Mouse (Mus musculus) right cerebral cortex, adult 2 months (tissue): ENCODE data around the gene Tmem145.

Experiments used
- DNase-seq, 2 experiments: peaks; one replicate each; pipeline ENCODE4 v3.0.0; 2021 to 2022; ENCODE audit warnings: low spot score in 2 of 2

The Tmem145 gene

DNA sequence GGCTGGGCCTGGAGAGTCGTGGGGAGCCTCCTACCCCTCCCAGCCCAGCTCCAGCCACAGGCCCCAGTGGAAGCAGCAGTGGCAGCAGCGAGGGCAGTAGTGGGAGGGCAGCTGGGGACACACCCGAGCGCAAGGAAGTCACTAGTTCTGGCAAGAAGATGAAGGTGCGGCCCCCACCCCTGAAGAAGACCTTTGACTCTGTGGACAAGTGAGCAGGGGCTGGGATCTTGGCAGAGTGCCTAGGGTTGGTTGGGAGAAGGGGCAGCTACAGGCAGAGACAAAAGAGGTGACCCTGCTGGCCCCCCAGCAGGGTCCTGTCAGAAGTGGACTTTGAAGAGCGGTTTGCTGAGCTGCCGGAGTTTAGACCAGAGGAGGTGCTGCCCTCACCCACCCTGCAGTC is 13.8 kb upstream of the Tmem145 start:
- DNase-seq, result no peak

DNA sequence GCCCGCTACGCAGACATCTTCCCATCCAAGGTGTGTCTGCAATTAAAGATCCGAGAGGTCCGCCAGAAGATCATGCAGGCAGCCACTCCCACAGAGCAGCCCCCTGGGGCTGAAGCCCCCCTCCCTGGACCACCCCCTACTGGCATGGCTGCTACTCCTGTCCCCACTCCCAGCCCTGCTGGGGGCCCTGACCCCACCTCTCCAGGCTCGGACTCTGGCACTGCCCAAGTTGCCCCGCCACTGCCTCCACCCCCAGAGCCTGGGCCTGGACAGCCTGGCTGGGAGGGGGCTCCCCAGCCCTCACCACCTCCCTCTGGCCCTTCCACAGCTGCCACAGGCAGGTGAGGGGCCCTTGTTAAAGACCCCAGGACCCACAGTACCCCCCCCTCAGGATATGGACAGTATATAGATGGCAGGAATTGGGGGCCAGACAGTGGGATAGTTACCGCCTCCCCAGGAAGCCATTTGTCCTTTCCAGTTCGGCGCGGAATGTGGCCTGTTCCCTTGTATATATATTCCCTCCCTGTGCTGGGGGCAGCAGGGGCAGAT is 12.6 kb upstream of the Tmem145 start:
- DNase-seq, result no peak

GRCm38 (mm10) chr7:25294495-25294894 is 11.4 kb upstream of the Tmem145 start:
- no peak for DNase-seq

- DNase-seq, result no peak
Measured at GRCm38 (mm10) chr7:25294960-25295722, 10.8 kb upstream of the Tmem145 start.

DNA sequence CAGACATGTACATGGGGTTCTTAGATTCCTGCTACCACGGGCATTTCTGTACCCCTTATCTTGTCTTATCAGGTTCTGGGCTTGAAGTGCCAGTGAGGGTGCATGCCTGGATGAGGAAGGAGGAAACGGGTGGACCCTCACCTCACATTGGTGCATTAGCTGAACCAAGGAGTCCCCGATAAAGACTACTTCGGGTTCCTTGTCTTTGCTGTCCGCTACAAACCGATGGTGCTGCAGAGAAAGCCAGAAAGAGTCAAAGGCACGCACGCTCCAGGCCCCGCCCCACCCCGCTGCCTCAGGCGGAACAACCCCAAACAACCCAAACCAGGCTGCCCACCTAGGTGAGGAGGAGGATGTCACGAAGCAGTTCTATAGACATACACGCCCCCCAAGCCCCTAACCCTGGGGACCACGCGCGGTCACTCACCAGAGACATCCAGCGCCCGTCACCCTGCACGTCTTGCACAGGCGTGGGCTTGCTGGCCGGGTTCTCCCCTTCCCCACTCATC is 8.9 kb upstream of the Tmem145 start:
- no peak for DNase-seq

- peak; percentile 87 to 90 for DNase-seq
Measured at GRCm38 (mm10) chr7:25297454-25298325, 8.2 kb upstream of the Tmem145 start, which contains the start of gene Pafah1b3. TSS of gene Pafah1b3 (minus strand) at chr7:25297986.

DNA sequence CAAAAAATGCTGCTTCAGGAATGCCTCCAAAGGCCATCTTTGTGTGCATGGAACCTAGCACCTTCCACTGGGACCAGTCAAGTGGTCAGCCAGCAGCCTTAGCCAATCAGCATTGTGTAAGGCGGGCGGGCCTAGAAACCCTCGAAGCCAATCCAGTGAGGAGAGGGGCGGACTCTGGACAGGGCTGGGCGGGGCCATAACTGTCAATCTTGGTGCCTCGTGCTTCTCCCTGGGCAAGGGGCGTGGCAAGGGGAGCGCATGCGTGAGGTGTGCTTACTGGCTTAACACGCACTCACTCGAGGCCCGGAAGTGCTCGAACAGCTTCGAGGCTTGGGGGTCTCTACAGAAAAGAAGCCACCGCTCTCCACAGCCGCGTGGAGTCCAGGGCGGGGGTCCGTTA is 4.8 kb upstream of the Tmem145 start, which contains the start of gene Prr19:
TSS of gene Prr19 (plus strand) at position 349 of the 400 bp plus-strand sequence.
- DNase-seq, result no peak

- DNase-seq, result no peak
Measured at GRCm38 (mm10) chr7:25303003-25303684, 2.8 kb upstream of the Tmem145 start.

DNA sequence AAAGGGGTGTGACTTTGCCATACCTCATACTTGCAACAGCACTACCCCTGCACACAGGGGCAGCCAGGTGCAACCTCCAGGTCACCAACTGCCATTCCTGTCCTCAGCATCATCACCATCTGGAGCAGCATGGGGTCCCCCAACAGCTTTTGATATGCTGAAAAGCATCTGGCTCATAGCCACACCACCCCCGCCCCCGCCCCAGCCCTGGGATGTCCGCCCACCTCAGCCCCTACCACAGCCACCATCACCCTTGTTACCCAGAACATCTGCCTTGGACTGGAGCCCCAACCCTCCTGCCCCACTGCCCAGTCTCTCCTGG is 2.3 kb upstream of the Tmem145 start:
- no peak for DNase-seq

- no peak for DNase-seq
Measured at GRCm38 (mm10) chr7:25305481-25305880, 425 bp upstream of the Tmem145 start.

GRCm38 (mm10) chr7:25306614-25306996 is 699 bp downstream of the Tmem145 start:
- DNase-seq, result no peak

- no peak for DNase-seq
Measured at GRCm38 (mm10) chr7:25308702-25309318, 2.9 kb downstream of the Tmem145 start.

- DNase-seq, result no peak
Measured at GRCm38 (mm10) chr7:25309425-25309824, 3.5 kb downstream of the Tmem145 start.

GRCm38 (mm10) chr7:25311193-25311592 is 5.3 kb downstream of the Tmem145 start:
- DNase-seq, result no peak

DNA sequence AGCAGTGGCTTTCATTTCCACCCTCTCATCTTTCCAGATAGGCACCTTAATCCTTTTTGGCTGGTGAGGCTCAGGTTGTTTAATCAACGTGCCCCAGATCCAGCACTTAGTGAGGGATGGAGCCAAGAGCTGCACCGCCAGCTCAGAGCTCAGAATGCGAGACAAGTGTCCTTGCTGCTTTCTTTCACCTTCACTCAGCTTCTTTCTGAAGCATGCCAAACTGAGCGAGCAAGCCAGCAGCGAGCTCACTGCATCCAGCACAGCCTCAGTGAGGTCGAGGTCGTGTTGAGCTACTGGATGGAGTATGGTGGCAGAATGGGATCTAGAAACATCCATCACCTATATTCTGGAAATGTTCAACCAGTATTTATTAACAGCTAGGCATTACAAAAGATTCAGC is 7.4 kb downstream of the Tmem145 start:
- DNase-seq, result no peak

GRCm38 (mm10) chr7:25314606-25315305 is 8.8 kb downstream of the Tmem145 start:
- no peak for DNase-seq

GRCm38 (mm10) chr7:25315306-25316041 is 9.6 kb downstream of the Tmem145 start:
- no peak for DNase-seq

DNA sequence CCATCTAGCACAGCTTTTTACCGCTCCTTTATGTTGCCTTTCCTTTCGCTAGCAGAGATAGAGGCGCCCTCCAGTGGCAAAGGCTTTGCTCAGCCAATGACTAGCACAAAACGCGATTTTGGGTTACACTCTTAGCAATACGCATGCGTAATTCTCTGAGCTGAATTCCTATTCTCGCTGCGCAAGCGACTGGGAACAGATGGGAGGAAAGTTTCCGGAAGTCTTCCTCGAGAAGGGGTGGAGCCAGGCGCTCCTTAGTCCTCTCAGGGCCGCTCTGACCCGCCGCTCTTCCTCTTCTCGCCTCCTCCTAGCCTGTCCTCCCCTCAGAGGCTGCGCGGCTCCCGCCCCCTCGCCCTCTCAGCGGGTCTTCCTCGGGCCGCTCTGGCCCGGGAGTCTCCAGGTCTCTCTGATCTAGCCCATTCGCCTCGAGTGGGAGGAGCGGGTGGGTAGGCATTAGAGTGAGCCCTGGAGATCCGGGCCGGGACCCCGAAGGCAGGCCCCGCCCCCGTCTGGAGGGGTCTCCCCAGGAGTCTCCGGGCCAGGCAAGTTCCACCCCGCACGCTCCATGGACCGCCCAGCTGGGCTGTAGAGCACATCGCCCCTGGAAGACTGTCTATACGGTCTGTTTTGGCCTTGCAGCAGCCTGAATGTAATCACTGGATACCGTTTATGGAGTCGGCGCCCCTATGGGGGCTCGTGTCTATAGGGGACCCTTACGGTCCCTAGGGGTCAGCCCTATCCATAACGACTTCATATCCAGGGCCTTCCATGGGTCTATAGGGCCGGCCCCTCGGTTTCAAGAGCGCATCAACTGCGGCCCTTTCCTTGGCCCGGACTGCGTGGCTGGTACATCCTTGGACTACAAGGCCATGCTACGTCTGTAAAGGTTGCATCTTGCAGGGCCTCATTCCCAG is 10.9 kb downstream of the Tmem145 start, which contains the start of gene Megf8:
TSS of gene Megf8 (plus strand) at position 633 of the 914 bp plus-strand sequence.
- DNase-seq, result peak; percentile 98 to 99
